ENCODE assay signal across 20 mouse cellular contexts in genomic region chr2:164453047-164453757, GRCm38 (mm10). TPM values are rescaled to one million over a fixed set of nuclear protein-coding genes. Genes with fewer than 3 reads are reported as not detected.
DNase-seq lines count a peak whose midpoint lies in the region; ATAC-seq and TF ChIP-seq lines count a peak whose summit lies in the region.
"Had no signal": no experiment of that assay in that cellular context is flagged by ENCODE, and none has a peak within 500 bp of the region (broad histone marks: within the 10 kb centered on the region; RNA-seq: fewer than 3 reads in every experiment).

No protein-coding gene starts in this region.

- H3K4me1 ChIP-seq in embryonic facial prominence, embryonic 12.5 days: peaks cover 31% of the 10 kb centered on the region
- H3K4me1 ChIP-seq in embryonic facial prominence, embryonic 10.5 days: peaks cover 41% of the 10 kb centered on the region
- peaks cover 63% of the 10 kb centered on the region for H3K4me1 ChIP-seq in heart, embryonic 10.5 days
- peaks cover 59% of the 10 kb centered on the region for H3K4me1 ChIP-seq in lung, embryonic 16.5 days (replicated peaks; ENCODE audit: control insufficient read depth, insufficient read depth, low read length)
- H3K4me1 ChIP-seq in hindbrain, postnatal 0 days (ENCODE audit: insufficient read depth, low read length): no peaks in the 10 kb centered on the region; the same call in 1 of the 2 replicates

- no peak overlapping the region for H3K4me2 ChIP-seq in embryonic facial prominence, embryonic 12.5 days (replicated peaks)
- H3K4me2 ChIP-seq in lung, embryonic 16.5 days (ENCODE audit: low read depth, low read length): no peak overlapping the region
- no peak overlapping the region for H3K4me2 ChIP-seq in hindbrain, postnatal 0 days (ENCODE audit: low read depth, low read length)
- H3K4me2 ChIP-seq: hindbrain, embryonic 14.5 days; midbrain, embryonic 12.5 days had no signal

- DNase-seq in embryonic facial prominence, embryonic 10.5 days (ENCODE audit: low spot score): no peak
- no peak for DNase-seq in heart, embryonic 10.5 days (ENCODE audit: low spot score)
- peak; percentile 51 for DNase-seq in heart, postnatal 4 days
- no peak for DNase-seq in hindbrain, postnatal 0 days (ENCODE audit: low spot score)
- DNase-seq in c-Kit-positive CD71-positive TER-119-positive erythroid progenitor cells, embryonic 14.5 days (ENCODE audit: low spot score): no peak
- DNase-seq in MN1 (ENCODE audit: low spot score): no peak
- DNase-seq: cerebellum, adult 9-10 months; gastrocnemius, postnatal 36 days; right cerebral cortex, postnatal 14 days had no signal

- no peak for TF ChIP-seq CTCF in hindbrain, postnatal 0 days (IDR thresholded peaks at IDR 0.05; ENCODE audit: low read depth)

- 0 out of 2 replicates have a peak overlapping the region, but pooled peaks have one; percentile 54 for H3K27ac ChIP-seq in embryonic facial prominence, embryonic 12.5 days
- H3K27ac ChIP-seq in embryonic facial prominence, embryonic 10.5 days (replicated peaks): no peak overlapping the region
- H3K27ac ChIP-seq in heart, embryonic 10.5 days: peak overlapping the region; percentile 56; the same call in 1 of the 2 replicates
- peak overlapping the region; percentile 60 for H3K27ac ChIP-seq in lung, embryonic 16.5 days (ENCODE audit: low read length)
- no peak overlapping the region for H3K27ac ChIP-seq in hindbrain, postnatal 0 days
- H3K27ac ChIP-seq: hindbrain, embryonic 14.5 days; midbrain, embryonic 12.5 days had no signal

- ATAC-seq in embryonic facial prominence, embryonic 12.5 days (ENCODE audit: insufficient number of reproducible peaks, insufficient read depth, low FRiP score, low TSS enrichment): no peak
- no peak for ATAC-seq in lung, embryonic 16.5 days (ENCODE audit: low read depth)
- ATAC-seq in hindbrain, postnatal 0 days: no peak
- ATAC-seq: Patski had no signal

- H3K9ac ChIP-seq in embryonic facial prominence, embryonic 12.5 days: no peak overlapping the region
- H3K9ac ChIP-seq in lung, embryonic 16.5 days (ENCODE audit: low read length): 0 out of 2 replicates have a peak overlapping the region, but pooled peaks have one; percentile 16
- H3K9ac ChIP-seq in hindbrain, postnatal 0 days (replicated peaks; ENCODE audit: low read length): no peak overlapping the region
- H3K9ac ChIP-seq: hindbrain, embryonic 14.5 days; midbrain, embryonic 12.5 days had no signal

- whole genome bisulfite sequencing in embryonic facial prominence, embryonic 12.5 days: 81% methylated on average over 14 of the region's 14 CpGs
- 85% methylated on average over 14 of the region's 14 CpGs for WGBS in embryonic facial prominence, embryonic 10.5 days
- WGBS in heart, embryonic 10.5 days: 54% methylated on average over 14 of the region's 14 CpGs
- 38% methylated on average over 14 of the region's 14 CpGs for WGBS in lung, embryonic 16.5 days
- 79% methylated on average over 14 of the region's 14 CpGs for WGBS in hindbrain, postnatal 0 days

- H3K4me3 ChIP-seq in embryonic facial prominence, embryonic 12.5 days: no peak overlapping the region
- no peak overlapping the region for H3K4me3 ChIP-seq in embryonic facial prominence, embryonic 10.5 days
- no peak overlapping the region for H3K4me3 ChIP-seq in heart, embryonic 10.5 days
- H3K4me3 ChIP-seq in lung, embryonic 16.5 days (ENCODE audit: low read length): no peak overlapping the region
- H3K4me3 ChIP-seq in hindbrain, postnatal 0 days (ENCODE audit: low read length): no peak overlapping the region
- H3K4me3 ChIP-seq: midbrain, embryonic 12.5 days had no signal

- no peaks in the 10 kb centered on the region for H3K27me3 ChIP-seq in embryonic facial prominence, embryonic 12.5 days
- no peaks in the 10 kb centered on the region for H3K27me3 ChIP-seq in embryonic facial prominence, embryonic 10.5 days (replicated peaks; ENCODE audit: low read depth, poor library complexity, severe bottlenecking)
- H3K27me3 ChIP-seq in heart, embryonic 10.5 days (ENCODE audit: insufficient read depth, poor library complexity, severe bottlenecking): no peaks in the 10 kb centered on the region
- no peaks in the 10 kb centered on the region for H3K27me3 ChIP-seq in lung, embryonic 16.5 days (ENCODE audit: control insufficient read depth, insufficient read depth, low read depth, low read length)
- H3K27me3 ChIP-seq in hindbrain, postnatal 0 days (ENCODE audit: insufficient read depth, low read length): no peaks in the 10 kb centered on the region
- H3K27me3 ChIP-seq: midbrain, embryonic 12.5 days; Patski had no signal

- no peaks in the 10 kb centered on the region for H3K36me3 ChIP-seq in embryonic facial prominence, embryonic 12.5 days
- H3K36me3 ChIP-seq in embryonic facial prominence, embryonic 10.5 days (replicated peaks): no peaks in the 10 kb centered on the region
- no peaks in the 10 kb centered on the region for H3K36me3 ChIP-seq in heart, embryonic 10.5 days
- H3K36me3 ChIP-seq in lung, embryonic 16.5 days (ENCODE audit: control insufficient read depth, insufficient read depth, low read length): no peaks in the 10 kb centered on the region
- H3K36me3 ChIP-seq in hindbrain, postnatal 0 days (ENCODE audit: insufficient read depth, low read length): no peaks in the 10 kb centered on the region
- H3K36me3 ChIP-seq: midbrain, embryonic 12.5 days had no signal

- H3K9me3 ChIP-seq in embryonic facial prominence, embryonic 12.5 days: no peaks in the 10 kb centered on the region
- H3K9me3 ChIP-seq in embryonic facial prominence, embryonic 10.5 days: no peaks in the 10 kb centered on the region
- no peaks in the 10 kb centered on the region for H3K9me3 ChIP-seq in heart, embryonic 10.5 days
- H3K9me3 ChIP-seq in lung, embryonic 16.5 days (ENCODE audit: control insufficient read depth, low read length): no peaks in the 10 kb centered on the region
- no peaks in the 10 kb centered on the region for H3K9me3 ChIP-seq in hindbrain, postnatal 0 days (ENCODE audit: low read length)
- H3K9me3 ChIP-seq: midbrain, embryonic 12.5 days had no signal

RNA-seq across cellular contexts. Expression of gene Sys1, which starts 3.6 kb away (rescaled TPM):
- 65.4 and 66.8 TPM in 2 replicates for polyA plus RNA-seq in embryonic facial prominence, embryonic 12.5 days (2016; fragmentation: Nextera tagmentation; extraction: Ambion mirVana)
- 52.5 and 53.1 TPM in 2 replicates for polyA plus RNA-seq in embryonic facial prominence, embryonic 10.5 days (2016; fragmentation: Nextera tagmentation; extraction: Ambion mirVana)
- 41.2 and 52.5 TPM in 2 replicates for polyA plus RNA-seq in heart, embryonic 10.5 days (2016; fragmentation: Nextera tagmentation; extraction: Ambion mirVana)
- total RNA-seq in heart, postnatal 4 days (2021): 10 to 100 TPM; 20.2 to 23.1 TPM
- polyA plus RNA-seq in lung, embryonic 16.5 days (2015; fragmentation: Nextera tagmentation; extraction: Ambion mirVana): 59.9 and 62.3 TPM in 2 replicates
- 165 and 315 TPM in 2 replicates for total RNA-seq in hindbrain, postnatal 0 days (2014; rRNA removed)
- polyA plus RNA-seq in hindbrain, postnatal 0 days (2015; fragmentation: Nextera tagmentation; extraction: Ambion mirVana): 108 and 113 TPM in 2 replicates

RNA-seq across cellular contexts. Expression of gene Gm20458, which starts 7.6 kb away (rescaled TPM):
- polyA plus RNA-seq in embryonic facial prominence, embryonic 12.5 days (2016; fragmentation: Nextera tagmentation; extraction: Ambion mirVana): 6.1 and 6.5 TPM in 2 replicates
- polyA plus RNA-seq in embryonic facial prominence, embryonic 10.5 days (2016; fragmentation: Nextera tagmentation; extraction: Ambion mirVana): 3.1 and 3.2 TPM in 2 replicates
- 10.3 and 11.7 TPM in 2 replicates for polyA plus RNA-seq in heart, embryonic 10.5 days (2016; fragmentation: Nextera tagmentation; extraction: Ambion mirVana)
- 1 to 10 TPM; 2.5 to 4.3 TPM for total RNA-seq in heart, postnatal 4 days (2021)
- polyA plus RNA-seq in lung, embryonic 16.5 days (2015; fragmentation: Nextera tagmentation; extraction: Ambion mirVana): 7.9 and 15.2 TPM in 2 replicates
- 34.4 and 36.9 TPM in 2 replicates for total RNA-seq in hindbrain, postnatal 0 days (2014; rRNA removed)
- polyA plus RNA-seq in hindbrain, postnatal 0 days (2015; fragmentation: Nextera tagmentation; extraction: Ambion mirVana): 9.6 and 10.8 TPM in 2 replicates

RNA-seq across cellular contexts. Expression of gene Sdc4, which starts 9.5 kb away (rescaled TPM):
- polyA plus RNA-seq in embryonic facial prominence, embryonic 12.5 days (2016; fragmentation: Nextera tagmentation; extraction: Ambion mirVana): 42.6 and 44.4 TPM in 2 replicates
- 25.5 and 26.0 TPM in 2 replicates for polyA plus RNA-seq in embryonic facial prominence, embryonic 10.5 days (2016; fragmentation: Nextera tagmentation; extraction: Ambion mirVana)
- 37.3 and 37.8 TPM in 2 replicates for polyA plus RNA-seq in heart, embryonic 10.5 days (2016; fragmentation: Nextera tagmentation; extraction: Ambion mirVana)
- total RNA-seq in heart, postnatal 4 days (2021): 10 to 100 TPM; 22.1 to 25.8 TPM
- polyA plus RNA-seq in lung, embryonic 16.5 days (2015; fragmentation: Nextera tagmentation; extraction: Ambion mirVana): 226 and 247 TPM in 2 replicates
- 31.1 and 34.1 TPM in 2 replicates for total RNA-seq in hindbrain, postnatal 0 days (2014; rRNA removed)
- 36.7 and 39.5 TPM in 2 replicates for polyA plus RNA-seq in hindbrain, postnatal 0 days (2015; fragmentation: Nextera tagmentation; extraction: Ambion mirVana)

RNA-seq across cellular contexts. Expression of gene Trp53tg5, which starts 20.3 kb away (rescaled TPM):
- not detected in 2 replicates for polyA plus RNA-seq in embryonic facial prominence, embryonic 12.5 days (2016; fragmentation: Nextera tagmentation; extraction: Ambion mirVana)
- not detected in 2 replicates for polyA plus RNA-seq in embryonic facial prominence, embryonic 10.5 days (2016; fragmentation: Nextera tagmentation; extraction: Ambion mirVana)
- polyA plus RNA-seq in heart, embryonic 10.5 days (2016; fragmentation: Nextera tagmentation; extraction: Ambion mirVana): not detected in 2 replicates
- total RNA-seq in heart, postnatal 4 days (2021): not detected
- polyA plus RNA-seq in lung, embryonic 16.5 days (2015; fragmentation: Nextera tagmentation; extraction: Ambion mirVana): not detected in 2 replicates
- total RNA-seq in hindbrain, postnatal 0 days (2014; rRNA removed): not detected in 2 replicates
- not detected in 2 replicates for polyA plus RNA-seq in hindbrain, postnatal 0 days (2015; fragmentation: Nextera tagmentation; extraction: Ambion mirVana)
- total RNA-seq: CH12.LX; gastrocnemius, postnatal 36 days; layer of hippocampus, postnatal 10 days; left cerebral cortex, postnatal 36 days had no signal
- polyA plus RNA-seq: brain, embryonic 14.5 days; frontal cortex, adult 2 months; liver, embryonic 16.5 days had no signal

RNA-seq across cellular contexts. Expression of gene Dbndd2, which starts 32.7 kb away (rescaled TPM):
- 1.7 and 2.2 TPM in 2 replicates for polyA plus RNA-seq in embryonic facial prominence, embryonic 12.5 days (2016; fragmentation: Nextera tagmentation; extraction: Ambion mirVana)
- polyA plus RNA-seq in embryonic facial prominence, embryonic 10.5 days (2016; fragmentation: Nextera tagmentation; extraction: Ambion mirVana): 1.8 TPM in 2 replicates
- 7.4 and 16.5 TPM in 2 replicates for polyA plus RNA-seq in heart, embryonic 10.5 days (2016; fragmentation: Nextera tagmentation; extraction: Ambion mirVana)
- 10 to 100 TPM; 19.2 to 21.2 TPM for total RNA-seq in heart, postnatal 4 days (2021)
- polyA plus RNA-seq in lung, embryonic 16.5 days (2015; fragmentation: Nextera tagmentation; extraction: Ambion mirVana): 13.0 and 23.4 TPM in 2 replicates
- total RNA-seq in hindbrain, postnatal 0 days (2014; rRNA removed): 29.5 and 30.9 TPM in 2 replicates
- 37.2 and 38.0 TPM in 2 replicates for polyA plus RNA-seq in hindbrain, postnatal 0 days (2015; fragmentation: Nextera tagmentation; extraction: Ambion mirVana)

Comparison
In these comparisons a context has a peak if more than half of its experiments do, and no peak if none do; other contexts are left out.
1. H3K27ac ChIP-seq: peak in embryonic facial prominence, embryonic 12.5 days (single experiment), heart, embryonic 10.5 days (single experiment) and lung, embryonic 16.5 days (single experiment); none in embryonic facial prominence, embryonic 10.5 days (single experiment) and hindbrain, postnatal 0 days (single experiment).